Mouse (Mus musculus) limb, embryonic 15.5 days (tissue): ENCODE measurements around the gene Nucb2. TPM values are rescaled to one million over a fixed set of nuclear protein-coding genes. Genes with fewer than 3 reads are reported as not detected.

ENCODE experiments used
- ATAC-seq: fragments of 200-750 bp; cut with Nextera tagmentation; 2 replicates; pipeline ENCODE4 v1.8.0; 2017; ENCODE audit warnings: low read depth, moderate TSS enrichment; ENCODE audit not compliant: insufficient number of reproducible peaks, low FRiP score, low TSS enrichment
- H3K27ac ChIP-seq: fragments of 300-500 bp; sonication (generic); 2 replicates; pipeline ENCODE4 v1.5.1; 2015; ENCODE audit warnings: moderate library complexity, mild to moderate bottlenecking, inconsistent platforms
- H3K27me3 ChIP-seq: fragments of 300-500 bp; sonication (generic); 2 replicates; pipeline ENCODE4 v1.6.1; 2015; ENCODE audit warnings: inconsistent platforms
- H3K36me3 ChIP-seq: fragments of 300-500 bp; sonication (generic); 2 replicates; pipeline ENCODE4 v1.6.1; 2015; ENCODE audit warnings: inconsistent platforms
- H3K4me1 ChIP-seq: fragments of 300-500 bp; sonication (generic); 2 replicates; pipeline ENCODE4 v1.6.1; 2015; ENCODE audit warnings: inconsistent platforms
- H3K4me2 ChIP-seq: fragments of 300-500 bp; sonication (generic); 2 replicates; pipeline ENCODE4 v1.6.1; 2015; ENCODE audit warnings: mild to moderate bottlenecking, inconsistent platforms
- H3K4me3 ChIP-seq: fragments of 300-500 bp; sonication (generic); 2 replicates; pipeline ENCODE4 v1.5.1; 2015; ENCODE audit warnings: mild to moderate bottlenecking, inconsistent platforms
- H3K9ac ChIP-seq: fragments of 300-500 bp; sonication (generic); 2 replicates; pipeline ENCODE4 v1.6.1; 2015; ENCODE audit warnings: inconsistent platforms
- H3K9me3 ChIP-seq: fragments of 300-500 bp; sonication (generic); 2 replicates; pipeline ENCODE4 v1.6.1; 2016; ENCODE audit warnings: inconsistent platforms
- WGBS: fragments of 180-500 bp; shearing (Covaris S2); methylation state at CpG from one replicate; pipeline ENCODE4 v1.1.7; 2015; 5-methylcytosine and 5-hydroxymethylcytosine counted together
- polyA plus RNA-seq: library from polyadenylated mRNA; unstranded; fragments of >200 nt; fragmentation: Nextera tagmentation; extraction: Ambion mirVana; gene quantifications from 2 replicates; pipeline ENCODE4 v1.2.1, GENCODE M21; 2015

Gene Nucb2
- polyA plus RNA-seq, 1 experiment from 2014 or later: 35.5 TPM

GRCm38 (mm10) chr7:116529793-116530192, 25.6 kb downstream of the Nucb2 start:
- Histone ChIP-seq H3K4me3 (no peak overlapping the region), H3K27ac (no peak overlapping the region), H3K36me3 (peaks cover 61% of the 10 kb centered on the region), H3K4me1 (no peaks in the 10 kb centered on the region), H3K4me2 (no peak overlapping the region), H3K27me3 (no peaks in the 10 kb centered on the region), H3K9me3 (no peaks in the 10 kb centered on the region), H3K9ac (no peak overlapping the region)
- ATAC-seq: no peak
- WGBS: 67% methylated on average over 4 of the region's 4 CpGs

- H3K4me2 ChIP-seq: no peak overlapping the region
- H3K4me1 ChIP-seq: no peaks in the 10 kb centered on the region
- H3K9ac ChIP-seq: no peak overlapping the region
- no peak overlapping the region for H3K4me3 ChIP-seq
- ATAC-seq: no peak
- no peaks in the 10 kb centered on the region for H3K9me3 ChIP-seq
- H3K27ac ChIP-seq: no peak overlapping the region
- 91% methylated on average over 5 of the region's 5 CpGs for WGBS
- H3K36me3 ChIP-seq: peaks cover 58% of the 10 kb centered on the region
- no peaks in the 10 kb centered on the region for H3K27me3 ChIP-seq
Measured at GRCm38 (mm10) chr7:116530470-116530869, 26.3 kb downstream of the Nucb2 start.

GRCm38 (mm10) chr7:116531311-116531710, 27.1 kb downstream of the Nucb2 start:
- 80% methylated on average over 4 of the region's 4 CpGs for WGBS
- ATAC-seq: no peak

DNA sequence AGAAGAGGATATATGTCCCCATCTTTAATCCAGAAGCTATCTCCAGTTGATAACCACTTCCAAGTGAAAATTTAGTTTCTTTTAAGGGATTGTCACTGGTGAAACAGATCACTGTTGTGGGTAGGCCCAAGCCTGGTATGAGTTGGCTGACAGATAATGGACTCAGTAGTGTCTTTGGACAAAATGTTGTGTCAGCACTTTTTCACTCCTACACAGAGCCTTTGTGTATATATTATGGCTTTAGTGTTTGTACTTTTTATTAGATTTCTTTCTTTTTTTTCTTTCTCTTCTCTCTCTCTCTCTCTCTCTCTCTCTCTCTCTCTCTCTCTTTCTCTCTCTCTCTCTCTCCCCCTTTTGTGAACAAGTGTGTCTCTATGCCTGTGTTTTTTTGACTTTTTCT, 52.7 kb downstream of the Nucb2 start:
- no peak overlapping the region for H3K27ac ChIP-seq
- no peaks in the 10 kb centered on the region for H3K36me3 ChIP-seq
- no peaks in the 10 kb centered on the region for H3K9me3 ChIP-seq
- H3K9ac ChIP-seq: no peak overlapping the region
- no peak overlapping the region for H3K4me3 ChIP-seq
- no peaks in the 10 kb centered on the region for H3K4me1 ChIP-seq
- H3K27me3 ChIP-seq: no peaks in the 10 kb centered on the region
- no peak overlapping the region for H3K4me2 ChIP-seq
- ATAC-seq: no peak

More at GRCm38 (mm10) chr7:116531311-116531710, 27.1 kb downstream of the Nucb2 start:
- Histone ChIP-seq H3K9me3 (no peaks in the 10 kb centered on the region), H3K36me3 (peaks cover 58% of the 10 kb centered on the region), H3K27ac (no peak overlapping the region), H3K4me1 (no peaks in the 10 kb centered on the region), H3K27me3 (no peaks in the 10 kb centered on the region), H3K4me2 (no peak overlapping the region), H3K9ac (no peak overlapping the region), H3K4me3 (no peak overlapping the region)

GRCm38 (mm10) chr7:116574551-116574950, 70.4 kb downstream of the Nucb2 start:
- Histone ChIP-seq H3K9ac (no peak overlapping the region), H3K9me3 (no peaks in the 10 kb centered on the region), H3K4me3 (no peak overlapping the region), H3K27me3 (no peaks in the 10 kb centered on the region), H3K4me2 (no peak overlapping the region), H3K4me1 (no peaks in the 10 kb centered on the region), H3K36me3 (no peaks in the 10 kb centered on the region), H3K27ac (no peak overlapping the region)
- no peak for ATAC-seq

Other genes with a start within 250 kb of the Nucb2 start
- 13.8 and 15.3 TPM in 2 replicates for gene Plekha7, start 196.0 kb upstream of the Nucb2 start, polyA plus RNA-seq
- gene Rps13, start 170.2 kb upstream of the Nucb2 start, polyA plus RNA-seq: 663 and 783 TPM in 2 replicates
- gene Pik3c2a, start 60.9 kb upstream of the Nucb2 start, polyA plus RNA-seq: 19.6 and 20.8 TPM in 2 replicates